14 mouse cellular contexts compared by ENCODE assay signal in genomic region chr7:37464186-37464721, GRCm38 (mm10).
A peak's percentile ranks its signal among the peaks of the same experiment; 100 is the strongest.
DNase-seq lines count a peak whose midpoint lies in the region; ATAC-seq lines count a peak whose summit lies in the region.
"Had no signal": no experiment of that assay in that cellular context is flagged by ENCODE, and none has a peak within 500 bp of the region (broad histone marks: within the 10 kb centered on the region; RNA-seq: fewer than 3 reads in every experiment).

No protein-coding gene starts in this region.

- H3K4me3 ChIP-seq in kidney, embryonic 15.5 days (replicated peaks): no peak overlapping the region
- no peak overlapping the region for H3K4me3 ChIP-seq in midbrain, embryonic 16.5 days (ENCODE audit: low read depth, low read length)
- H3K4me3 ChIP-seq: lung, embryonic 15.5 days had no signal

- no peak overlapping the region for H3K4me2 ChIP-seq in kidney, embryonic 15.5 days
- H3K4me2 ChIP-seq in midbrain, embryonic 16.5 days (ENCODE audit: low read length): no peak overlapping the region
- H3K4me2 ChIP-seq: liver, embryonic 11.5 days; lung, embryonic 15.5 days had no signal

- no peaks in the 10 kb centered on the region for H3K27me3 ChIP-seq in kidney, embryonic 15.5 days
- no peaks in the 10 kb centered on the region for H3K27me3 ChIP-seq in midbrain, embryonic 16.5 days (ENCODE audit: control insufficient read depth, insufficient read depth, low read depth, low read length)
- H3K27me3 ChIP-seq: lung, embryonic 15.5 days had no signal

- H3K27ac ChIP-seq in kidney, embryonic 15.5 days: no peak overlapping the region
- no peak overlapping the region for H3K27ac ChIP-seq in midbrain, embryonic 16.5 days (ENCODE audit: low read length)
- H3K27ac ChIP-seq: lung, embryonic 15.5 days had no signal

- no peaks in the 10 kb centered on the region for H3K9me3 ChIP-seq in kidney, embryonic 15.5 days (replicated peaks)
- no peaks in the 10 kb centered on the region for H3K9me3 ChIP-seq in midbrain, embryonic 16.5 days (replicated peaks; ENCODE audit: control insufficient read depth, low read length, poor library complexity, severe bottlenecking)
- H3K9me3 ChIP-seq: lung, embryonic 15.5 days had no signal

- ATAC-seq in kidney, embryonic 15.5 days (replicated peaks; ENCODE audit: low FRiP score): 0 out of 2 replicates have a peak, but pooled peaks have one; percentile 22
- no peak for ATAC-seq in midbrain, embryonic 16.5 days
- ATAC-seq: forebrain, embryonic 16.5 days; intestine, embryonic 16.5 days had no signal

- WGBS in kidney, embryonic 15.5 days: 19% methylated on average over 7 of the region's 7 CpGs
- 55% methylated on average over 7 of the region's 7 CpGs for WGBS in midbrain, embryonic 16.5 days

- peaks cover 15% of the 10 kb centered on the region; the same call in 1 of the 2 replicates for H3K4me1 ChIP-seq in kidney, embryonic 15.5 days
- H3K4me1 ChIP-seq in midbrain, embryonic 16.5 days (ENCODE audit: control insufficient read depth, insufficient read depth, low read length): no peaks in the 10 kb centered on the region
- H3K4me1 ChIP-seq: lung, embryonic 15.5 days had no signal

- DNase-seq in kidney, postnatal 4 days: no peak
- peak; percentile 51 for DNase-seq in embryo, embryonic 11.5 days (ENCODE audit: low read depth, low spot score)
- peak; percentile 88 for DNase-seq in hindlimb bud, embryonic 11.5 days (ENCODE audit: extremely low spot score, low read depth, low spot score)
- DNase-seq in retina, postnatal 1 day: peak; percentile 49
- DNase-seq in layer of hippocampus, adult 9-10 months (ENCODE audit: low spot score): no peak
- DNase-seq: cerebellum, adult 11 months; heart, postnatal 14 days; kidney, postnatal 10 days had no signal

- no peaks in the 10 kb centered on the region for H3K36me3 ChIP-seq in kidney, embryonic 15.5 days
- no peaks in the 10 kb centered on the region for H3K36me3 ChIP-seq in midbrain, embryonic 16.5 days (ENCODE audit: control insufficient read depth, insufficient read depth, low read length)
- H3K36me3 ChIP-seq: lung, embryonic 15.5 days had no signal

- H3K9ac ChIP-seq in kidney, embryonic 15.5 days: no peak overlapping the region
- H3K9ac ChIP-seq in midbrain, embryonic 16.5 days (ENCODE audit: low read depth, low read length): no peak overlapping the region
- H3K9ac ChIP-seq: lung, embryonic 15.5 days had no signal

Comparison
In these comparisons a context has a peak if more than half of its experiments do, and no peak if none do; other contexts are left out.
1. DNase-seq: peak in embryo, embryonic 11.5 days (single experiment), hindlimb bud, embryonic 11.5 days (single experiment) and retina, postnatal 1 day (single experiment); none in kidney, postnatal 4 days (0 of 2) and layer of hippocampus, adult 9-10 months (single experiment).